Mouse (Mus musculus) frontal cortex, adult (tissue): ENCODE results near the gene Fam185a.

ENCODE experiments used
- ATAC-seq: cut with Nextera tagmentation; 2 replicates; pipeline ENCODE4 v1.9.2; 2017; ENCODE audit warnings: mild to moderate bottlenecking, moderate library complexity, mixed read lengths; ENCODE audit not compliant: low TSS enrichment

The Fam185a gene

GRCm38 (mm10) chr5:21426666-21427065, 1.9 kb downstream of the Fam185a start:
- ATAC-seq: no peak

GRCm38 (mm10) chr5:21434148-21434929, 9.6 kb downstream of the Fam185a start:
- peak; percentile 72 for ATAC-seq

GRCm38 (mm10) chr5:21436471-21436975, 11.8 kb downstream of the Fam185a start:
- ATAC-seq: no peak

GRCm38 (mm10) chr5:21438428-21438827, 13.7 kb downstream of the Fam185a start:
- no peak for ATAC-seq

GRCm38 (mm10) chr5:21439446-21440110, 14.8 kb downstream of the Fam185a start:
- no peak for ATAC-seq

- no peak for ATAC-seq
Measured at GRCm38 (mm10) chr5:21440833-21441530, 16.2 kb downstream of the Fam185a start.

- no peak for ATAC-seq
Measured at GRCm38 (mm10) chr5:21467387-21467786, 42.6 kb downstream of the Fam185a start.

- ATAC-seq: peak; percentile 57; the same call in 1 of the 2 replicates
Measured at GRCm38 (mm10) chr5:21468100-21468499, 43.3 kb downstream of the Fam185a start.

GRCm38 (mm10) chr5:21478428-21478827, 53.7 kb downstream of the Fam185a start:
- peak; percentile 83 for ATAC-seq

- peak; percentile 45; the same call in 1 of the 2 replicates for ATAC-seq
Measured at GRCm38 (mm10) chr5:21479746-21480145, 55.0 kb downstream of the Fam185a start.

GRCm38 (mm10) chr5:21481521-21481920, 56.8 kb downstream of the Fam185a start:
- ATAC-seq: no peak

- no peak for ATAC-seq
Measured at GRCm38 (mm10) chr5:21482446-21483222, 57.9 kb downstream of the Fam185a start.

- ATAC-seq: no peak
Measured at GRCm38 (mm10) chr5:21483275-21483674, 58.5 kb downstream of the Fam185a start.

GRCm38 (mm10) chr5:21485197-21485829, 60.6 kb downstream of the Fam185a start:
- ATAC-seq: peak; percentile 78; the same call in 1 of the 2 replicates

GRCm38 (mm10) chr5:21486798-21487197, 62.0 kb downstream of the Fam185a start:
- no peak for ATAC-seq

- no peak for ATAC-seq
Measured at GRCm38 (mm10) chr5:21487306-21487705, 62.5 kb downstream of the Fam185a start.

- no peak for ATAC-seq
Measured at GRCm38 (mm10) chr5:21487716-21488115, 63.0 kb downstream of the Fam185a start.

GRCm38 (mm10) chr5:21488506-21488905, 63.7 kb downstream of the Fam185a start:
- peak; percentile 42 for ATAC-seq

- no peak for ATAC-seq
Measured at GRCm38 (mm10) chr5:21489135-21489534, 64.4 kb downstream of the Fam185a start.

GRCm38 (mm10) chr5:21491469-21491868, 66.7 kb downstream of the Fam185a start:
- no peak for ATAC-seq

- no peak for ATAC-seq
Measured at GRCm38 (mm10) chr5:21492213-21492612, 67.5 kb downstream of the Fam185a start.
